Mouse (Mus musculus) liver, adult 2 months (tissue): ENCODE data around the gene Rasgrp2. TPM values are rescaled to one million over a fixed set of nuclear protein-coding genes. Genes with fewer than 3 reads are reported as not detected.
A peak's percentile ranks its signal among the peaks of the same experiment; 100 is the strongest.

Source experiments
- DNase-seq: peaks from one replicate; pipeline ENCODE4 v3.0.0-alpha.2; 2011; ENCODE audit warnings: low read depth, low spot score; ENCODE audit errors: extremely low read depth
- H3K27ac ChIP-seq: fragments of 200-500 bp; replicated peaks from 2 replicates; pipeline ENCODE4 v1.5.1; 2012; ENCODE audit warnings: low read depth, mild to moderate bottlenecking, control low read depth, inconsistent platforms, low read length; ENCODE audit not compliant: insufficient read depth
- H3K27me3 ChIP-seq: fragments of 200-500 bp; 2 replicates; pipeline ENCODE4 v1.6.1; 2012; ENCODE audit warnings: mild to moderate bottlenecking, moderate library complexity, low read length, inconsistent platforms; ENCODE audit not compliant: control insufficient read depth, insufficient read depth
- H3K36me3 ChIP-seq: fragments of 200-500 bp; 2 replicates; pipeline ENCODE4 v1.6.1; 2012; ENCODE audit warnings: low read length, inconsistent platforms; ENCODE audit not compliant: control insufficient read depth, insufficient read depth
- H3K4me1 ChIP-seq: fragments of 200-500 bp; 2 replicates; pipeline ENCODE4 v1.6.1; 2011; ENCODE audit warnings: low read length; ENCODE audit not compliant: control insufficient read depth, insufficient read depth
- H3K4me3 ChIP-seq: fragments of 200-500 bp; 2 replicates; pipeline ENCODE4 v1.5.1; 2011; ENCODE audit warnings: low read depth, mild to moderate bottlenecking, control low read depth, low read length, moderate library complexity; ENCODE audit not compliant: insufficient read depth
- H3K79me2 ChIP-seq: fragments of 200-500 bp; 2 replicates; pipeline ENCODE4 v1.6.1; 2012; ENCODE audit warnings: inconsistent platforms, mild to moderate bottlenecking, low read length, moderate library complexity; ENCODE audit not compliant: control insufficient read depth, insufficient read depth
- H3K9ac ChIP-seq: fragments of 200-500 bp; 2 replicates; pipeline ENCODE4 v1.6.1; 2012; ENCODE audit warnings: low read depth, mild to moderate bottlenecking, control low read depth, inconsistent platforms, low read length
- CTCF ChIP-seq: fragments of 200-500 bp; IDR thresholded peaks from 2 replicates; pipeline ENCODE4 v1.5.1; 2011; ENCODE audit warnings: low read depth, low read length, control low read depth
- POLR2A ChIP-seq: fragments of 200-500 bp; IDR thresholded peaks from 2 replicates; pipeline ENCODE4 v1.6.1; 2011; ENCODE audit warnings: low read length, control low read depth; ENCODE audit not compliant: insufficient read depth; ENCODE audit errors: extremely low read depth
- WGBS: fragments of 180-500 bp; shearing (Covaris S2); methylation state at CpG from one replicate; pipeline ENCODE4 v1.1.7; 2018; 5-methylcytosine and 5-hydroxymethylcytosine counted together
- polyA plus RNA-seq: library from polyadenylated mRNA; depleted of rRNA; stranded (reverse); fragments of >200 nt; gene quantifications from 2 replicates; pipeline ENCODE4 v1.2.3, GENCODE M21; 2012
- total RNA-seq: library from RNA; depleted of rRNA; stranded (reverse); fragments of >200 nt; gene quantifications from 2 replicates; pipeline ENCODE4 v1.2.3, GENCODE M21; 2014

Gene Rasgrp2
- total and polyA plus RNA-seq, 2 experiments: 19.9 to 39.5 TPM

DNA sequence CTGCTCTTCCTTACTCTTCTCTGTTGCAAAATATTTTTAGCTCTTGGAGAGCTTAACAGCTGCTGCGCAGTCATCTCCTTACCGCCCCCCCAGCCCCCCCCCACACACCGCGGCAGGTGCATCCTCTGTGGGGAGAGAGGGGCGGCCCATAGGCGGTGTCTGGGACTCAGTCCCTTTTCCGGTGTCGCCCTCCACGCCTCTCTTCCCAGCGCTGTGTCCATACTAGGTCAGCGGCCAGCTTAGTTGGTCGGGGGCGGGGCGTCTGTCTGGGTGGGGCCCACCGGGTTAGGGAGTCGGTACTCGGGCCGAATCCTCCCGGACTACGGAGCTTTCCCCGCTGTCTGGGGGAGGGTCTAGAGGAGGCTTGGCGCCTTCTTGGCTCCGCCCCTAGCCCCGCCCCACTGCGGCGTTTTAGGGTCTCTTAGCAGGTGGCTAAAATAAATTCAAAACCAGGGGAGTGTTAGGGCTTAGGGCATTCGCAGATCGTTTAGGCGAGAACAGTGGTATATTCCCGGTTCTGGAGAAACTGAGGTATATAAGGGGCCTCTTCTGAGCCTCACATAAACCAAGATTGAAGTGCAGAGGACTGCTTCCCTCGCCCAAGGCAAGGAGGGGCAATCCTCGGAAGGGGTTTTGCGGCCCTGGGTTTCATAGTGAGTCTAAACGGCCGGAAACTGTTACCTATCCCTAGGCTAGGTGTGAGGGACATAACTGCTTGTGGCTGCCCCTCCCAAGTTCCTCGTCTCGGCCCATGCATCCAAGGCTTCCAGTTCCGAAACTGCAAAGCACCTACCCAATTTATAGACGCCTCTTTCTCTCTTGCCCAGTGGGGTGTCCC is 474 bp upstream of the Rasgrp2 start:
- Histone ChIP-seq H3K36me3 (no peaks in the 10 kb centered on the region), H3K79me2 (no peaks in the 10 kb centered on the region), H3K27ac (peak overlapping the region; percentile 19), H3K27me3 (no peaks in the 10 kb centered on the region), H3K4me3 (peak overlapping the region; percentile 56), H3K9ac (peak overlapping the region; percentile 7; the same call in 1 of the 2 replicates), H3K4me1 (no peaks in the 10 kb centered on the region; the same call in 1 of the 2 replicates)
- TF ChIP-seq CTCF: no peak
- no peak for TF ChIP-seq POLR2A
- WGBS: 3% methylated on average over 39 of the region's 39 CpGs
- no peak for DNase-seq

DNA sequence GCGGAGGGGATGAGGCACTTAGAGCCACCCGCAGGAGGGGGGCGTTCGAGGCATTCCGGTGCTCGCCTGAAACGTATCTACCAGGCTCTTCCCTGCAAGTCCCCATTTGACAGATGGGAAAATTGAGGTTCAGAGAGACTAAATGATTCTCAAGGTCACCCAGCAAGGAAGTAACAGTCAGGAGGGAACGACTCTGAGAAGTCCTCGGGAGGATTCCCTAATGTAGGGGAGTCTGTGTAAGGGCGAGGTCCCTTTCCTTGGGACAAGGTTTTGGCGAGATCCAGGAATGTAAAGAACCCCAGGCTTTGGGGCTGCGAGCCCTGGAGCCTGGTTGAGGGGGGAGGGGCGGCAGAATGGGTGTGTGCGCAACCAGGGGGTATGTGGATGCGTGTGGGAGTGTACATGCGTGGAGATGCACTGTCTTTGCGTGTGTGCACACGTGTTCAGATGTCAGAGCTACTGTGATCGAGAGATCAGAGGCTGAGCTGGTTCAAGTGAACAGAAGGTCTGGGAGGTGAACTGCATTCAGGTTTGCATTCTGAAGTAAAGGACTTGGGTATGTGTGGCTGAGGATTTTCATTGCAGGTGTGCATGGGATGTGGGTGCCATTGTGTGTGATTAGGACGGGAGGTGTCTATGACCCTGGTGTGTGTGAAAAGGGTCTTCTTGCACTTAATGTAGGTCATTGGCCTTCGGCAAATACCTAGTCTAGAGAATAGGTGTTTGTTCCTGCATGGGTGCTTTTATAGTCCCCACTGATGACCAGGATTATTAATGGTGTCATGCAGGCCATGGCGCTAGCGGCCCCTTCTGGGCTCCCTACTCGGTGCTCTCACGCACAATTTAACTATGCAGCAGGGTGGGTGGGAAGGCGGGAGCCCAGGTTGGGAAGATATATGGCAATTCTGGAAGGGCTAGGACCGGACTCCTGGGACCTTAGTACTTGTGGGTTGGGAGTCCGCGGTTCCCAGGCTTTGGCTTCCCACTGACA is 1.3 kb downstream of the Rasgrp2 start:
- peak overlapping the region; percentile 56 for H3K27ac ChIP-seq
- H3K4me1 ChIP-seq: no peaks in the 10 kb centered on the region; the same call in 1 of the 2 replicates
- peak overlapping the region; percentile 56 for H3K4me3 ChIP-seq
- no peak for DNase-seq
- WGBS: 11% methylated on average over 29 of the region's 29 CpGs
- TF ChIP-seq POLR2A (no peak), CTCF (no peak)
- H3K27me3 ChIP-seq: no peaks in the 10 kb centered on the region
- H3K36me3 ChIP-seq: no peaks in the 10 kb centered on the region
- peak overlapping the region; percentile 75 for H3K9ac ChIP-seq
- H3K79me2 ChIP-seq: no peaks in the 10 kb centered on the region

- peak; percentile 88 for TF ChIP-seq CTCF
- TF ChIP-seq POLR2A: no peak
- Histone ChIP-seq H3K27me3 (no peaks in the 10 kb centered on the region), H3K4me3 (peak overlapping the region; percentile 56), H3K36me3 (no peaks in the 10 kb centered on the region), H3K27ac (peak overlapping the region; percentile 56), H3K4me1 (no peaks in the 10 kb centered on the region; the same call in 1 of the 2 replicates), H3K9ac (peak overlapping the region; percentile 45), H3K79me2 (no peaks in the 10 kb centered on the region)
- WGBS: 1% methylated on average over 32 of the region's 32 CpGs
- DNase-seq: peak; percentile 47
Observed at GRCm38 (mm10) chr19:6401131-6401815, 2.1 kb downstream of the Rasgrp2 start.

- H3K9ac ChIP-seq: peak overlapping the region; percentile 45; the same call in 1 of the 2 replicates
- H3K79me2 ChIP-seq: no peaks in the 10 kb centered on the region
- H3K27ac ChIP-seq: peak overlapping the region; percentile 32
- no peaks in the 10 kb centered on the region; the same call in 1 of the 2 replicates for H3K4me1 ChIP-seq
- WGBS: under 1% methylated on average over 9 of the region's 9 CpGs
- H3K4me3 ChIP-seq: peak overlapping the region; percentile 56
- no peaks in the 10 kb centered on the region for H3K36me3 ChIP-seq
- H3K27me3 ChIP-seq: no peaks in the 10 kb centered on the region
- DNase-seq: no peak
- TF ChIP-seq CTCF: no peak
- no peak for TF ChIP-seq POLR2A
Observed at GRCm38 (mm10) chr19:6401951-6402350, 2.8 kb downstream of the Rasgrp2 start.

GRCm38 (mm10) chr19:6403869-6404268 is 4.7 kb downstream of the Rasgrp2 start:
- WGBS: 90% methylated on average over 10 of the region's 10 CpGs
- Histone ChIP-seq H3K4me1 (peaks cover 6% of the 10 kb centered on the region; the same call in 1 of the 2 replicates), H3K79me2 (no peaks in the 10 kb centered on the region), H3K27me3 (no peaks in the 10 kb centered on the region), H3K9ac (no peak overlapping the region), H3K36me3 (no peaks in the 10 kb centered on the region), H3K4me3 (no peak overlapping the region), H3K27ac (no peak overlapping the region)
- TF ChIP-seq POLR2A: no peak
- TF ChIP-seq CTCF: no peak
- no peak for DNase-seq
